ENCODE assay signal across 18 mouse cellular contexts in the genomic region with DNA sequence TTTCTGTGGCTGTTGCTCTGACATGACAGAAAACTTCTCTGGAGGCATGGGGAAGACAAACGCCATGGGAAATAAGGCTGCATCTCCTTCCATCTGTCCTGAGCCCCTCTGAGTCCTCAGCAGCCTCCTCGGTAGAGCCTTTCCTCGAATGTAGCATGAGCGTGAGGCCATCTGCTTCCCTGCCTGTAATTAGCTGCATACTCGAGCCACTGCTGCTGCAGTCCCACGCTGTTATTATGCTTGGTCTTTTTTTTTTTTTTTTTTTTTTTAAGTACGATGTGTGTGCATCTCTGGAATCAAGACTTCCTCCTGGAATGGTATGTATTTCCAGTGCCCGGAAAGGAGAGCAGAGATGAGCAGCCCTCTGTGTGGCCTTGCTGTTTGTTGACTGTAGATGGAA. TPM values are rescaled to one million over a fixed set of nuclear protein-coding genes. Genes with fewer than 3 reads are reported as not detected.
DNase-seq lines count a peak whose midpoint lies in the region; ATAC-seq lines count a peak whose summit lies in the region.
"Had no signal": no experiment of that assay in that cellular context is flagged by ENCODE, and none has a peak within 500 bp of the region (broad histone marks: within the 10 kb centered on the region; RNA-seq: fewer than 3 reads in every experiment).

No protein-coding gene starts in this region.

- no peaks in the 10 kb centered on the region for H3K9me3 ChIP-seq in embryonic facial prominence, embryonic 11.5 days (replicated peaks; ENCODE audit: control insufficient read depth, low read length)
- H3K9me3 ChIP-seq in embryonic facial prominence, embryonic 10.5 days, result no peaks in the 10 kb centered on the region
- H3K9me3 ChIP-seq: heart, embryonic 10.5 days; liver, embryonic 12.5 days had no signal

- no peaks in the 10 kb centered on the region for H3K27me3 ChIP-seq in embryonic facial prominence, embryonic 11.5 days (ENCODE audit: control insufficient read depth, insufficient read depth, low read length)
- H3K27me3 ChIP-seq in embryonic facial prominence, embryonic 10.5 days (replicated peaks; ENCODE audit: low read depth, poor library complexity, severe bottlenecking), result no peaks in the 10 kb centered on the region
- H3K27me3 ChIP-seq: liver, embryonic 12.5 days had no signal

- no peak overlapping the region for H3K9ac ChIP-seq in embryonic facial prominence, embryonic 11.5 days (replicated peaks; ENCODE audit: low read length)
- H3K9ac ChIP-seq: liver, embryonic 12.5 days had no signal

- WGBS in embryonic facial prominence, embryonic 11.5 days, result 47% methylated on average over 8 of the region's 8 CpGs
- WGBS in embryonic facial prominence, embryonic 10.5 days, result 70% methylated on average over 8 of the region's 8 CpGs

- DNase-seq in embryonic facial prominence, embryonic 11.5 days (ENCODE audit: low spot score), result peak; percentile 12
- no peak for DNase-seq in embryonic facial prominence, embryonic 10.5 days (ENCODE audit: low spot score)
- peak; percentile 15 to 66 for DNase-seq in left cerebral cortex, postnatal 25 days (ENCODE audit: low spot score in 2 of 2)
- no peak for DNase-seq in left cerebral cortex, adult 18-20 months (ENCODE audit: low spot score in 2 of 2)
- peak; percentile 62 for DNase-seq in brain, adult 2 months (ENCODE audit: low read depth, low spot score)
- peak; percentile 38 for DNase-seq in left cerebral cortex, postnatal 4 days
- DNase-seq in ovary, adult 18-20 months (ENCODE audit: low spot score), result no peak
- DNase-seq: adrenal gland, postnatal 36 days; cerebellum, adult 11-12 months; gastrocnemius, postnatal 10 days; heart, postnatal 36 days; kidney, adult 11 months; kidney, postnatal 4 days; thymus, adult 18-20 months had no signal

- no peaks in the 10 kb centered on the region for H3K36me3 ChIP-seq in embryonic facial prominence, embryonic 11.5 days (replicated peaks; ENCODE audit: control insufficient read depth, insufficient read depth, low read depth, low read length)
- H3K36me3 ChIP-seq in embryonic facial prominence, embryonic 10.5 days (replicated peaks), result no peaks in the 10 kb centered on the region
- H3K36me3 ChIP-seq: heart, embryonic 10.5 days; liver, embryonic 12.5 days had no signal

- no peak overlapping the region for H3K4me3 ChIP-seq in embryonic facial prominence, embryonic 11.5 days (ENCODE audit: low read depth, low read length)
- H3K4me3 ChIP-seq in embryonic facial prominence, embryonic 10.5 days, result no peak overlapping the region
- H3K4me3 ChIP-seq: heart, embryonic 10.5 days; liver, embryonic 12.5 days had no signal

- no peak overlapping the region for H3K27ac ChIP-seq in embryonic facial prominence, embryonic 11.5 days (replicated peaks; ENCODE audit: low read depth, low read length)
- H3K27ac ChIP-seq in embryonic facial prominence, embryonic 10.5 days (replicated peaks), result no peak overlapping the region
- H3K27ac ChIP-seq: heart, embryonic 10.5 days; liver, embryonic 12.5 days had no signal

- no peak for ATAC-seq in embryonic facial prominence, embryonic 11.5 days (replicated peaks; ENCODE audit: insufficient number of reproducible peaks, low FRiP score, low TSS enrichment, low read depth)
- ATAC-seq in granulocyte monocyte progenitor cell, adult 5-6 weeks (replicated peaks; ENCODE audit: poor library complexity, severe bottlenecking), result no peak
- ATAC-seq: liver, embryonic 12.5 days had no signal

- intact Hi-C loops in left cerebral cortex, postnatal 25 days (cut with DNase I), result no loop called here
- intact Hi-C loops in left cerebral cortex, postnatal 4 days (cut with DNase I), result no loop called here

- H3K4me2 ChIP-seq in embryonic facial prominence, embryonic 11.5 days (ENCODE audit: low read depth, low read length), result no peak overlapping the region
- H3K4me2 ChIP-seq: liver, embryonic 12.5 days; midbrain, embryonic 11.5 days had no signal

- no peaks in the 10 kb centered on the region for H3K4me1 ChIP-seq in embryonic facial prominence, embryonic 11.5 days (ENCODE audit: control insufficient read depth, insufficient read depth, low read length)
- H3K4me1 ChIP-seq in embryonic facial prominence, embryonic 10.5 days, result no peaks in the 10 kb centered on the region
- H3K4me1 ChIP-seq: liver, embryonic 12.5 days had no signal

RNA-seq across cellular contexts. Expression of a gene that starts 36.6 kb away (rescaled TPM):
- polyA plus RNA-seq in embryonic facial prominence, embryonic 11.5 days (2014; fragmentation: Nextera tagmentation; extraction: Ambion mirVana), result 5.9 and 6.1 TPM in 2 replicates
- 4.9 TPM in 2 replicates for polyA plus RNA-seq in embryonic facial prominence, embryonic 10.5 days (2016; fragmentation: Nextera tagmentation; extraction: Ambion mirVana)
- total RNA-seq in left cerebral cortex, postnatal 25 days (2021), result 10 to 100 TPM; 79.9 to 80.9 TPM
- total RNA-seq in left cerebral cortex, adult 18-20 months (2021), result 10 to 100 TPM; 70.4 to 74.1 TPM
- total RNA-seq in left cerebral cortex, postnatal 4 days (2021), result 10 to 100 TPM; 48.2 to 48.9 TPM
- 78.8 and 93.3 TPM in 2 replicates for total RNA-seq in granulocyte monocyte progenitor cell, adult 5-6 weeks (2014; fragmentation: Nextera tagmentation)
- total RNA-seq in granulocyte monocyte progenitor cell, adult 5-6 weeks (2017), result 80.5 and 82.1 TPM in 2 replicates

Comparison
In these comparisons a context has a peak if more than half of its experiments do, and no peak if none do; other contexts are left out.
1. DNase-seq: peak in embryonic facial prominence, embryonic 11.5 days (single experiment), left cerebral cortex, postnatal 25 days (2 of 2), brain, adult 2 months (single experiment) and left cerebral cortex, postnatal 4 days (single experiment); none in embryonic facial prominence, embryonic 10.5 days (single experiment), left cerebral cortex, adult 18-20 months (0 of 2) and ovary, adult 18-20 months (single experiment).